Mouse (Mus musculus) olfactory bulb, adult 2 months (tissue): ENCODE measurements around the gene Abca3.

ENCODE experiments used
- CTCF ChIP-seq: fragments of 200-500 bp; IDR thresholded peaks from 2 replicates; pipeline ENCODE4 v1.5.1; 2012; ENCODE audit warnings: low read depth, mild to moderate bottlenecking, low read length, moderate library complexity; ENCODE audit not compliant: insufficient read depth
- POLR2A ChIP-seq: fragments of 200-500 bp; IDR thresholded peaks from 2 replicates; pipeline ENCODE4 v1.6.1; 2012; ENCODE audit warnings: mild to moderate bottlenecking, low read depth, low read length, moderate library complexity; ENCODE audit not compliant: insufficient read depth

- TF ChIP-seq CTCF (no peak), POLR2A (no peak)
These were observed 41.8 kb downstream of the Abca3 start for GRCm38 (mm10) chr17:24393527-24393926.
